Mouse (Mus musculus) hindbrain, embryonic 16.5 days (tissue): ENCODE results near the gene Prkg1. TPM values are rescaled to one million over a fixed set of nuclear protein-coding genes. Genes with fewer than 3 reads are reported as not detected.

Source experiments
- ATAC-seq: fragments of 200-750 bp; cut with Nextera tagmentation; 2 replicates; pipeline ENCODE4 v1.8.0; 2017; ENCODE audit warnings: moderate TSS enrichment, moderate library complexity
- H3K27ac ChIP-seq: fragments of 300-500 bp; sonication (generic); 2 replicates; pipeline ENCODE4 v1.5.1; 2014; ENCODE audit warnings: low read depth, mild to moderate bottlenecking, control low read depth, low read length, moderate library complexity
- H3K27me3 ChIP-seq: fragments of 300-500 bp; sonication (generic); replicated peaks from 2 replicates; pipeline ENCODE4 v1.6.1; 2014; ENCODE audit warnings: low read length; ENCODE audit not compliant: control insufficient read depth, insufficient read depth
- H3K36me3 ChIP-seq: fragments of 300-500 bp; sonication (generic); 2 replicates; pipeline ENCODE4 v1.6.1; 2014; ENCODE audit warnings: mild to moderate bottlenecking, low read length, moderate library complexity, mixed read lengths; ENCODE audit not compliant: control insufficient read depth, insufficient read depth
- H3K4me1 ChIP-seq: fragments of 300-500 bp; sonication (generic); 2 replicates; pipeline ENCODE4 v1.6.1; 2014; ENCODE audit warnings: low read depth, low read length; ENCODE audit not compliant: control insufficient read depth, insufficient read depth
- H3K4me2 ChIP-seq: fragments of 300-500 bp; sonication (generic); 2 replicates; pipeline ENCODE4 v1.6.1; 2014; ENCODE audit warnings: mild to moderate bottlenecking, low read length, control low read depth, moderate library complexity
- H3K4me3 ChIP-seq: fragments of 300-500 bp; sonication (generic); 2 replicates; pipeline ENCODE4 v1.5.1; 2014; ENCODE audit warnings: mild to moderate bottlenecking, low read length, control low read depth, moderate library complexity
- H3K9ac ChIP-seq: fragments of 300-500 bp; sonication (generic); 2 replicates; pipeline ENCODE4 v1.6.1; 2014; ENCODE audit warnings: low read depth, mild to moderate bottlenecking, control low read depth, low read length, moderate library complexity
- H3K9me3 ChIP-seq: fragments of 300-500 bp; sonication (generic); 2 replicates; pipeline ENCODE4 v1.6.1; 2014; ENCODE audit warnings: mild to moderate bottlenecking, low read length, moderate library complexity; ENCODE audit not compliant: control insufficient read depth
- WGBS: fragments of 180-500 bp; shearing (Covaris S2); extraction: QIAGEN DNeasy Blood & Tissue Kit; methylation state at CpG from one replicate; pipeline ENCODE4 v1.1.7; 2014; 5-methylcytosine and 5-hydroxymethylcytosine counted together
- polyA plus RNA-seq: library from polyadenylated mRNA; unstranded; fragments of >200 nt; fragmentation: Nextera tagmentation; extraction: Ambion mirVana; gene quantifications from 2 replicates; pipeline ENCODE4 v1.2.1, GENCODE M21; 2015

Gene Prkg1
- polyA plus RNA-seq, 1 experiment from 2014 or later = 4.8 TPM

- WGBS = 22% methylated on average over 5 of the region's 5 CpGs
- H3K9ac ChIP-seq = no peak overlapping the region
- H3K4me2 ChIP-seq = no peak overlapping the region
- H3K9me3 ChIP-seq = no peaks in the 10 kb centered on the region
- H3K27me3 ChIP-seq = no peaks in the 10 kb centered on the region
- H3K4me1 ChIP-seq = no peaks in the 10 kb centered on the region
- ATAC-seq = no peak
- H3K36me3 ChIP-seq = no peaks in the 10 kb centered on the region
- H3K27ac ChIP-seq = no peak overlapping the region
- H3K4me3 ChIP-seq = no peak overlapping the region
Observed at GRCm38 (mm10) chr19:31153399-31153798, 611.4 kb downstream of the Prkg1 start.

GRCm38 (mm10) chr19:31149902-31150301 lies 614.9 kb downstream of the Prkg1 start:
- H3K36me3 ChIP-seq = no peaks in the 10 kb centered on the region
- no peaks in the 10 kb centered on the region for H3K4me1 ChIP-seq
- H3K9me3 ChIP-seq = no peaks in the 10 kb centered on the region
- H3K27ac ChIP-seq = no peak overlapping the region
- no peak overlapping the region for H3K4me3 ChIP-seq
- H3K4me2 ChIP-seq = no peak overlapping the region
- WGBS = 98% methylated on average over 2 of the region's 2 CpGs
- no peak overlapping the region for H3K9ac ChIP-seq
- no peak for ATAC-seq
- H3K27me3 ChIP-seq = no peaks in the 10 kb centered on the region

- Histone ChIP-seq H3K27ac (no peak overlapping the region), H3K4me3 (no peak overlapping the region), H3K36me3 (no peaks in the 10 kb centered on the region), H3K4me2 (no peak overlapping the region), H3K27me3 (no peaks in the 10 kb centered on the region), H3K9me3 (no peaks in the 10 kb centered on the region), H3K9ac (no peak overlapping the region), H3K4me1 (no peaks in the 10 kb centered on the region)
- no peak for ATAC-seq
- WGBS = 98% methylated on average over 2 of the region's 2 CpGs
Observed at GRCm38 (mm10) chr19:31147457-31147856, 617.4 kb downstream of the Prkg1 start.

- Histone ChIP-seq H3K9me3 (no peaks in the 10 kb centered on the region), H3K4me3 (no peak overlapping the region), H3K36me3 (no peaks in the 10 kb centered on the region), H3K4me1 (no peaks in the 10 kb centered on the region), H3K4me2 (no peak overlapping the region), H3K27me3 (no peaks in the 10 kb centered on the region), H3K27ac (no peak overlapping the region), H3K9ac (no peak overlapping the region)
- ATAC-seq = 0 out of 2 replicates have a peak, but pooled peaks have one; percentile 42
- WGBS = 68% methylated on average over 3 of the region's 3 CpGs
Observed at GRCm38 (mm10) chr19:31146156-31146555, 618.7 kb downstream of the Prkg1 start.

- no peak overlapping the region for H3K9ac ChIP-seq
- WGBS = 80% methylated on average over 7 of the region's 7 CpGs
Observed at GRCm38 (mm10) chr19:31141905-31142304, 622.9 kb downstream of the Prkg1 start.

GRCm38 (mm10) chr19:31136316-31136715 lies 628.5 kb downstream of the Prkg1 start:
- no peaks in the 10 kb centered on the region for H3K4me1 ChIP-seq
- no peak overlapping the region for H3K4me2 ChIP-seq
- no peak for ATAC-seq
- no peaks in the 10 kb centered on the region for H3K9me3 ChIP-seq
- no peak overlapping the region for H3K27ac ChIP-seq
- no peak overlapping the region for H3K4me3 ChIP-seq
- H3K9ac ChIP-seq = no peak overlapping the region
- 0% methylated on average over 2 of the region's 2 CpGs for WGBS
- no peaks in the 10 kb centered on the region for H3K36me3 ChIP-seq
- H3K27me3 ChIP-seq = no peaks in the 10 kb centered on the region

More at GRCm38 (mm10) chr19:31141905-31142304, 622.9 kb downstream of the Prkg1 start:
- ATAC-seq = no peak
- Histone ChIP-seq H3K4me2 (no peak overlapping the region), H3K4me3 (no peak overlapping the region), H3K9me3 (no peaks in the 10 kb centered on the region), H3K27me3 (no peaks in the 10 kb centered on the region), H3K36me3 (no peaks in the 10 kb centered on the region), H3K27ac (no peak overlapping the region), H3K4me1 (no peaks in the 10 kb centered on the region)

- no peak overlapping the region for H3K27ac ChIP-seq
- H3K36me3 ChIP-seq = no peaks in the 10 kb centered on the region
- H3K9me3 ChIP-seq = no peaks in the 10 kb centered on the region
- no peak overlapping the region for H3K9ac ChIP-seq
- no peak overlapping the region for H3K4me3 ChIP-seq
- no peak overlapping the region for H3K4me2 ChIP-seq
- 77% methylated on average over 8 of the region's 8 CpGs for WGBS
- no peaks in the 10 kb centered on the region for H3K4me1 ChIP-seq
- H3K27me3 ChIP-seq = no peaks in the 10 kb centered on the region
- no peak for ATAC-seq
Observed at GRCm38 (mm10) chr19:31132614-31133013, 632.2 kb downstream of the Prkg1 start.

GRCm38 (mm10) chr19:31124628-31125027 lies 640.2 kb downstream of the Prkg1 start:
- no peaks in the 10 kb centered on the region for H3K4me1 ChIP-seq
- no peaks in the 10 kb centered on the region for H3K9me3 ChIP-seq
- no peak overlapping the region for H3K9ac ChIP-seq
- 61% methylated on average over 3 of the region's 3 CpGs for WGBS
- H3K4me2 ChIP-seq = no peak overlapping the region
- 0 out of 2 replicates have a peak, but pooled peaks have one; percentile 50 for ATAC-seq
- H3K27me3 ChIP-seq = no peaks in the 10 kb centered on the region
- no peak overlapping the region for H3K27ac ChIP-seq
- H3K36me3 ChIP-seq = no peaks in the 10 kb centered on the region
- no peak overlapping the region for H3K4me3 ChIP-seq

- Histone ChIP-seq H3K27me3 (no peaks in the 10 kb centered on the region), H3K9me3 (no peaks in the 10 kb centered on the region), H3K36me3 (no peaks in the 10 kb centered on the region), H3K4me3 (no peak overlapping the region), H3K4me1 (no peaks in the 10 kb centered on the region), H3K27ac (no peak overlapping the region), H3K9ac (no peak overlapping the region), H3K4me2 (no peak overlapping the region)
- peak; percentile 81 for ATAC-seq
- WGBS = 33% methylated on average over 4 of the region's 4 CpGs
Observed at GRCm38 (mm10) chr19:31114690-31115089, 650.1 kb downstream of the Prkg1 start.
